Comparison of ENCODE assay signal across 8 mouse cellular contexts in genomic region chr13:51736007-51736911, GRCm38 (mm10). TPM values are rescaled to one million over a fixed set of nuclear protein-coding genes. Genes with fewer than 3 reads are reported as not detected.
DNase-seq lines count a peak whose midpoint lies in the region; ATAC-seq and TF ChIP-seq lines count a peak whose summit lies in the region.

No protein-coding gene starts in this region.

- H3K9ac ChIP-seq in embryonic facial prominence, embryonic 13.5 days: no peak overlapping the region
- H3K9ac ChIP-seq in lung, embryonic 14.5 days: no peak overlapping the region
- no peak overlapping the region; the same call in 1 of the 2 replicates for H3K9ac ChIP-seq in liver, postnatal 0 days (replicated peaks)

- ATAC-seq in embryonic facial prominence, embryonic 13.5 days (ENCODE audit: insufficient number of reproducible peaks, insufficient read depth, low FRiP score, low TSS enrichment, low read depth): no peak
- peak; percentile 39; the same call in 1 of the 2 replicates for ATAC-seq in lung, embryonic 14.5 days (ENCODE audit: insufficient read depth)
- peak; percentile 12; the same call in 1 of the 2 replicates for ATAC-seq in liver, postnatal 0 days

- no peak overlapping the region for H3K4me2 ChIP-seq in embryonic facial prominence, embryonic 13.5 days
- no peak overlapping the region for H3K4me2 ChIP-seq in lung, embryonic 14.5 days
- peak overlapping the region; percentile 51 for H3K4me2 ChIP-seq in liver, postnatal 0 days (ENCODE audit: low read depth, low read length)

- H3K9me3 ChIP-seq in embryonic facial prominence, embryonic 13.5 days: no peaks in the 10 kb centered on the region
- no peaks in the 10 kb centered on the region for H3K9me3 ChIP-seq in embryonic facial prominence, embryonic 10.5 days
- H3K9me3 ChIP-seq in lung, embryonic 14.5 days (ENCODE audit: low read depth, low read length): no peaks in the 10 kb centered on the region
- H3K9me3 ChIP-seq in liver, postnatal 0 days (ENCODE audit: low read length): no peaks in the 10 kb centered on the region

- 0 out of 2 replicates have a peak overlapping the region, but pooled peaks have one; percentile 8 for H3K27ac ChIP-seq in embryonic facial prominence, embryonic 13.5 days
- H3K27ac ChIP-seq in embryonic facial prominence, embryonic 10.5 days (replicated peaks): no peak overlapping the region
- peak overlapping the region; percentile 18; the same call in 1 of the 2 replicates for H3K27ac ChIP-seq in lung, embryonic 14.5 days (ENCODE audit: low read depth)
- H3K27ac ChIP-seq in liver, postnatal 0 days (ENCODE audit: low read depth): peak overlapping the region; percentile 79

- no peak for TF ChIP-seq CTCF in lung, embryonic 14.5 days (IDR thresholded peaks at IDR 0.05; ENCODE audit: low read depth)
- TF ChIP-seq CTCF in liver, postnatal 0 days (IDR thresholded peaks at IDR 0.05; ENCODE audit: low read depth): no peak

- no peaks in the 10 kb centered on the region for H3K36me3 ChIP-seq in embryonic facial prominence, embryonic 13.5 days
- no peaks in the 10 kb centered on the region for H3K36me3 ChIP-seq in embryonic facial prominence, embryonic 10.5 days (replicated peaks)
- H3K36me3 ChIP-seq in lung, embryonic 14.5 days (ENCODE audit: insufficient read depth): no peaks in the 10 kb centered on the region
- H3K36me3 ChIP-seq in liver, postnatal 0 days (replicated peaks; ENCODE audit: insufficient read depth, low read length): no peaks in the 10 kb centered on the region

- H3K4me3 ChIP-seq in embryonic facial prominence, embryonic 13.5 days: no peak overlapping the region
- no peak overlapping the region for H3K4me3 ChIP-seq in embryonic facial prominence, embryonic 10.5 days
- H3K4me3 ChIP-seq in lung, embryonic 14.5 days (ENCODE audit: low read depth, low read length): no peak overlapping the region
- H3K4me3 ChIP-seq in liver, postnatal 0 days (ENCODE audit: low read depth, low read length): no peak overlapping the region

- peaks cover 38% of the 10 kb centered on the region for H3K4me1 ChIP-seq in embryonic facial prominence, embryonic 13.5 days
- H3K4me1 ChIP-seq in embryonic facial prominence, embryonic 10.5 days: peaks cover 45% of the 10 kb centered on the region
- H3K4me1 ChIP-seq in lung, embryonic 14.5 days (ENCODE audit: insufficient read depth): no peaks in the 10 kb centered on the region
- H3K4me1 ChIP-seq in liver, postnatal 0 days (ENCODE audit: insufficient read depth): peaks cover 44% of the 10 kb centered on the region

- TF ChIP-seq EP300 in liver, postnatal 0 days (IDR thresholded peaks at IDR 0.05; ENCODE audit: low read depth): 0 out of 2 replicates have a peak, but pooled peaks have one; percentile 34

- H3K27me3 ChIP-seq in embryonic facial prominence, embryonic 13.5 days: no peaks in the 10 kb centered on the region
- H3K27me3 ChIP-seq in embryonic facial prominence, embryonic 10.5 days (replicated peaks; ENCODE audit: low read depth, poor library complexity, severe bottlenecking): no peaks in the 10 kb centered on the region
- no peaks in the 10 kb centered on the region for H3K27me3 ChIP-seq in lung, embryonic 14.5 days (ENCODE audit: insufficient read depth, low read length)
- H3K27me3 ChIP-seq in liver, postnatal 0 days (ENCODE audit: insufficient read depth, low read length): no peaks in the 10 kb centered on the region

- 68% methylated on average over 13 of the region's 13 CpGs for WGBS in embryonic facial prominence, embryonic 13.5 days
- WGBS in embryonic facial prominence, embryonic 10.5 days: 84% methylated on average over 13 of the region's 13 CpGs
- 49% methylated on average over 13 of the region's 13 CpGs for WGBS in lung, embryonic 14.5 days
- WGBS in liver, postnatal 0 days (ENCODE audit: insufficient replicate concordance): 32% methylated on average over 13 of the region's 13 CpGs

- no peak for DNase-seq in embryonic facial prominence, embryonic 10.5 days (ENCODE audit: low spot score)
- peak; percentile 52 for DNase-seq in lung, embryonic 14.5 days
- no peak for DNase-seq in lung, postnatal 14 days
- peak; percentile 52 to 54 for DNase-seq in adrenal gland, postnatal 36 days
- peak; percentile 42 for DNase-seq in liver, postnatal 0 days
- no peak for DNase-seq in urinary bladder, postnatal 36 days (ENCODE audit: low spot score in 2 of 2)
- DNase-seq in urinary bladder, adult 2 months (ENCODE audit: low spot score): no peak

RNA-seq across cellular contexts. Expression of gene Sema4d, which starts 57.3 kb away (rescaled TPM):
- polyA plus RNA-seq in embryonic facial prominence, embryonic 13.5 days (2015; fragmentation: Nextera tagmentation; extraction: Ambion mirVana): 7.3 and 9.3 TPM in 2 replicates
- polyA plus RNA-seq in embryonic facial prominence, embryonic 10.5 days (2016; fragmentation: Nextera tagmentation; extraction: Ambion mirVana): 6.8 and 7.8 TPM in 2 replicates
- polyA plus RNA-seq in lung, embryonic 14.5 days (2014; fragmentation: Nextera tagmentation; extraction: Ambion mirVana): 12.0 and 12.3 TPM in 2 replicates
- total RNA-seq in adrenal gland, postnatal 36 days (2021): 10 to 100 TPM; 12.4 to 15.7 TPM
- 2.9 and 3.9 TPM in 2 replicates for polyA plus RNA-seq in liver, postnatal 0 days (2015; fragmentation: Nextera tagmentation; extraction: Ambion mirVana)
- polyA plus RNA-seq in urinary bladder, adult 2 months (2012; rRNA removed): 6.1 and 8.1 TPM in 2 replicates

Comparison
In these comparisons a context has a peak if more than half of its experiments do, and no peak if none do; other contexts are left out.
1. DNase-seq: peak in lung, embryonic 14.5 days (single experiment), adrenal gland, postnatal 36 days (2 of 2) and liver, postnatal 0 days (single experiment); none in embryonic facial prominence, embryonic 10.5 days (single experiment), lung, postnatal 14 days (single experiment), urinary bladder, postnatal 36 days (0 of 2) and urinary bladder, adult 2 months (single experiment).